Mouse (Mus musculus): ENCODE measurements around the gene Cdcp2.
"Not testable (repeated sequence)": the region's sequence is repeated elsewhere in the genome, so short reads cannot be mapped to it uniquely, and the experiment has no call there.

Gene Cdcp2

DNA sequence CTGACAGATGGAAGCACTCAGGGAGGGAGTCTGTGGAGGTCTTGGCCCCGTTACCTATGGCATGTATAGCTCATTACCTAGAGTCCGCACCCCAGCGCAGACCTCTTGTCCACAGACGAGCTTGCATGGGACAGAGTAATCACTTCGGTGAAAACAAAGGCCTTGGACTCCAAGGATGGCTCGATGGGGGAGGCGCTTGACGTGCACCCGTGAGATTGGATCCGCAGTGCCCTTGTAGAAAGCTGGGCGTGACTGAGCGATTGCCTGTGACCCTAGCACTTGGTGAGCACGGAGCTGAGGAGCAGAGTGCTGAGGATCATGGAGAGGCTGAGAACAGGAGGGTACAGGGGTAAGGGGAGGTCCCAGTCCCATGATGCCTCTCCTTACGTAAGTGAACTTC lies 5.0 kb upstream of the Cdcp2 start:
- DNase-seq (ENCODE audit: extremely low read depth, low read depth, low spot score), result no peak

DNA sequence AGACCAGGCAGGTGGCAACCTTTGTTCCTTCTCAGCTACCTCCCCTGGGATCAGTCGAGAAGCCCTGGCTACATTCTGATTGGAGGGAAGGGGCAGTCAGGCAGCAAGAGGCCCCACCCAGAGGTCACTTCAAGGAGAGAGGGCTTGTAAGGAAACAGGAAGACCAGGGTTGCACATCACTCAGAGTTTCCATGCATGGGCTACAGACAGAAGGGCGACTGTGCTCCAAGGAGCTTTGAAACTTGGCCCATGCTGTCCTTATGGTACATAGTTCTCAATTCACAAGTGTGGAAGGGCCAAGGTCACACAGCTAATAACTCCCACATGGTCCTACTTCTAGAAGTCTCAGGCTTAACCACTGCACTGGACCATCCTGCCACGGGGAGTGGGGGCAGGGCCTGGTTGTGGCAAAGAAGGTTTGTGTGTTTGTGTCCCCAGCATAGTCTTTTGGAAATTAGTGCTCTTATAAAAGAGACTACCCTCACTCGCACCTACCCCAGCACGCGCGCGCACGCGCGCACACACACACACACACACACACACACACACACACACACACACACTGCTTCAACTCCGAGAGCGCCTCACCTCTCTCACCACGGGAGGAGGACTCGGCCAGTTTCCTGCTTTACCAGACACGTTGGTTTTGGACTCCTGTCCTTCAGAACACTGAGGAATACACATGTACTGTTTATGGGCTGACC lies 2.1 kb upstream of the Cdcp2 start:
- no peak for DNase-seq (ENCODE audit: extremely low read depth, low read depth, low spot score)

DNA sequence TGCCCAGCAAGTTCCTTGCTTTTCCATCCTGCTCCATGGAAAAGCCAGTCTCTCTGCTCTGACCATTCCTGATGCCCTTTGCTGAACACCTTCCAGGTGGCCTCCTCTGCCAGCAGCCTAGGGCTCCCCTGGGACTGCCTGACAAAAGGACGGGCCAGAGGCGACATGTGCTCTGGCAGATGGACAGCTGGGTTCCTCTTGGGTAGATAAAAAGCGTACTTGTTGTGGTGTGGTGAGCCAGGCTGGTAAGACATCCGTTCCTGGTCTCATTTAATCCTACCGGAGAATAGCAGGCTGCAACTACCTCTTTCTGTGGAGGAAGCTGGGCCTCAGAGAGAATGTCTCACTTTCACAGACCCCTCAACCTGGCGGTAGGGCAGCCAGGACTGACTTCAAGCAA lies 648 bp upstream of the Cdcp2 start:
- peak; percentile 42 for DNase-seq (ENCODE audit: extremely low read depth, low read depth, low spot score)

DNA sequence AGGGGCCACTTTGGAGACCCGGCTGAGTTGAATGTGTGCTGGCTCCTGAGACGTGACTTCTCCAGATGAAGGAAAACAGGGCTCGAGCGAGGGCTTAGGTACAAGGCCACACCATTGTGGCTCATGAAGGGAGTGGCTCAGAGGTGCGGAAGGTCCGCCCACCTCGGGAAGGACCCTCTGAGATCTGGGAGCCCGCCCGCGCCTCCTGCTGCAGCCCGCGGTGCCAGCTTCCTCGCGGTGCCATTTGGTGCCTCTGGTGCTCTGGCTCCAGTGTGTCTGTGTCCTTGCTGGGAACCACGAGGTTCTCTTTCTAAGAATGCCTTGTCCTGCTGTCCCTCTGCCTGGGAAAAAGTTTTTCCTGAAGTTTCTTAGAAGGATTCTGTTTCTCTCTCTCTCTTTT lies 1.2 kb downstream of the Cdcp2 start:
- no peak for DNase-seq (ENCODE audit: extremely low read depth, low read depth, low spot score)

DNA sequence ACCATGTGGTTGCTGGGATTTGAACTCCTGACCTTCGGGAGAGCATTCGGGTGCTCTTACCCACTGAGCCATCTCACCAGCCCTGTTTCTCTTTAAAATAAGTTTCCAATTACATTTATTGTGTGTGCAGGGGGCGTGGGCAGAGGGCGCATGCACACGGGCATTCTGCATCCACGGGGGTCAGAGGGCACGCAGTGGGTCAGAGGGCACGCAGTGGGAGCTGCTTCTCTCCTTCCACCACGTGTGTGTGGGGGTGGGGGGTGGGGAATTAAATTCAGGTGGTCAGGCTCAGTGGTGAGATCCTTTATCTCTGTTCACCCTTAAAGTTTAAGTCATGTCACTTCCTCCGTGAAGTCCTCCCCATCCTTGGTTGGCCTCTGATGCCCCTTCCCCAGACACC lies 1.7 kb downstream of the Cdcp2 start:
- no peak for DNase-seq (ENCODE audit: extremely low read depth, low read depth, low spot score)

DNA sequence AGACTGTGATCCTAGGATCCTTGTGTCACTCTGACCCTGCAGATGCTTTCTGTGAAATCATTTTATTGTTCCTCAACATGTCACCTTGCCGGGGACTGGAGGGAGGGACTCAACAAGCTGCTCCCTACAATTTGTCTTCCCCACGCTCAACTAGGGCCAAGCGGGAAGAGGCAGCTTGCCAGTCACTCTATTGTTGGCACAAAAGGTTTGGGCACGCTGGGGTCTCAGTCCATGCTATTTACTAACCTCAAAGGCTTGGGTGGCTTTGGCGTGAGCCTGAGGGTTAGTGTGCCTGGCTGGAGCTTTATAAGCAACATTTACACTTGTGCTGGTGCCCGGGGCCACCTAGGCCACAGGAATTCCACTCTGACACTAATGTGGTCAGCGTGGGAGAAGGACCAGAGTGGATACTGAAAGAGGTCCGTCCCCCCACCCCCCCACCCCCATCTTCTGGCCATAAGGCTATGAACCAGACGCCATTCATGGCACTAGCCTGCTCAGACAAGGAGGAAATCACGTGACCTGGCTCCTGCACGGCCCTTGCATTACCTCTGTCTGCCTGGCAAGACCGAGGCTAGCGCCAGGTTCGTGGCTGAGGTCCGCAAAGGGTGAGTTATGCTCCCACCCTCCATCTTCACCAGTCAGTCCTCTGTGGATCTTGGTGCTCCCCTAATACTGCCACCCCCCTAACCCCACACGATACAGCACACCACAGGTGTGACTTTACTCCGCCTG lies 2.3 kb downstream of the Cdcp2 start:
- DNase-seq (ENCODE audit: extremely low read depth, low read depth, low spot score), result no peak

DNA sequence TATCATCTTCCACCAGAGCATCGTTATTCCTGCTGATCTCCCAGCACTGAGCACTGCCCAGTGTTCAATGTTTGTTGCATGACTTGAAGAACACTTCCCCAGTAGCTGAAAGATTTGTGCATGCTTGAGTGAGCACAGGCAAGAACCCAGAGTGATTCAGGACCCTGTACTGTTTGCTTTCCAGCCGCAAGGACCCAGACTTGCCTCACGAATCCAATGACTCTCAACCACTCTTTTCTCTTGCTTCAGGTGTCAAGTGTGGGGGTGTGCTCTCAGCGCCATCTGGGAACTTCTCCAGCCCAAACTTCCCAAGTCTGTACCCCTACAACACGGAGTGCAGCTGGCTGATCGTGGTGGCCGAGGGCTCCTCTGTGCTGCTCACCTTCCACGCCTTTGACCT lies 5.5 kb downstream of the Cdcp2 start:
- no peak for DNase-seq (ENCODE audit: extremely low read depth, low read depth, low spot score)

DNA sequence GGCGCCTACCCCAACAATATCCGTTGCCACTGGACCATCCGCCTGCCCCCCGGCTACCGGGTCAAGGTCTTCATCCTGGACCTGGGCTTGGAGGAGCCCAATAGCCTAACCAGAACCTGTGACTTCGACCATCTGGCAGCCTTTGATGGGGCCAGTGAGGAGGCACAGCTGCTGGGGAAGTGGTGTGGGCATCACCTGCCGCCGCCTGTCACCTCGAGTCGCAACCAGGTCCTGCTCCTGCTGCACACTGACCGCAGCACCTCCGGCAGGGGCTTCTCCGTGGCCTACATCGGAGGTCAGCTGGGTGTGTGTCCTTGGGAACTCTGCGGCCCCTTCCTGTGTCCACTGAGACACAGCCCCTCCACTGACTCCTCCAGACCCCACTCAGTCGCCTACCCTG lies 10.1 kb downstream of the Cdcp2 start:
- DNase-seq (ENCODE audit: extremely low read depth, low read depth, low spot score), result no peak

DNA sequence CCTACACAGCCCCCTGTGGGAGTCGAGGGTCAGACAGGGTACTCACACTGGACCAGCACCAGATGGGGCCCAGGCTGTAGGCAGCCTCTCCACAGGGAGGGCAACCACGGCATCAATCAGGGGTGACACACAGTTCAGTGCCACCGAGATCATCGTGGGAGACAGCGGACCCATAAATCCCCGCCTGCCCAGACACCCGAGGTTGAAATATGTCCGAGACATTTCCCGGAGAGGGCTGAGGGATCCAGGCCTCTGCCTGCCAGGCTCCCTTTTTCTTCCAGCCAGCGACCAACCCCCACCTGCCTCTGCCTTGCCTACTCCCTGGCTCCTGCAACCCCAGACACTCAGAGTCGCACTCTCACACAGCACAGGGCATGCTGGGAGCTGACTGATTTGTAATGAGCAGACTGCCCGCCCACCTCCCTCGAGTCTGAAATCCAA lies 11.6 kb downstream of the Cdcp2 start:
- no peak for DNase-seq (ENCODE audit: extremely low read depth, low read depth, low spot score)

DNA sequence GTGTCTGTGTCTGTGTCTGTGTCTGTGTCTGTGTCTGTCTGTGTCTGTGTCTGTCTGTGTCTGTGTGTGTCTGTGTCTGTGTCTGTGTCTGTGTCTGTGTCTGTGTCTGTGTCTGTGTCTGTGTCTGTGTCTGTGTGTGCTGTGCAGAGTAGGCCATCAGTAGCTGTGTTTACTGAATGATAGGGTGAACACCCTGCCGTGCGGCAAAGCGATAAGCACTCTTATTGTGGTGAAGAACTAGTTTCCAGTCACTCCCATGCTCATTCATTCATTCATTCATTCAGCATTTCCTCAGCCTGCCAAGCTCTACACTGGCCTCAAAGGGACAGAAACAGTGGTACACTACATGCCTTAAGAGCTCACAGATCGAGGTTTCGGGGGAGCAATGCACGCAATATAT lies 12.5 kb downstream of the Cdcp2 start:
- DNase-seq (ENCODE audit: extremely low read depth, low read depth, low spot score), result not testable (repeated sequence)

DNA sequence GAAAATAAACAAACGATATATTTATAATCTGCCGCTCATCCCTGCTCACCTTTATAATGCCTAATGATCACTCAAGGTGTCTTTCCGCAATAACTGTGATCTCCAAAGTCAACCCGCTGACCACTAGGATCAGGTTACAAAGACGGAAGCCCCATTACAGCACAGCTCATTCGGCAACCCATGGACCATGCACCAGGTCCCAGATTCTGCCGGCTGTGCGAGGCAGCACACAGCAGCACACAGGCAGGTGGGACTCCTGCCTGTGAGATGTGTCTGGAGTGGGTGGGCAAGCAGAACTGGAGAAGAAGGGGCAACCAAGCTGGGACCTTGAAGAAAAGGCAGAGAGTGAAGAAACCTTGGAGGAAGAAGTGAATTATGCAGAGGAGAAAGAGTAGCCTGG lies 17.6 kb downstream of the Cdcp2 start:
- DNase-seq (ENCODE audit: extremely low read depth, low read depth, low spot score), result no peak

DNA sequence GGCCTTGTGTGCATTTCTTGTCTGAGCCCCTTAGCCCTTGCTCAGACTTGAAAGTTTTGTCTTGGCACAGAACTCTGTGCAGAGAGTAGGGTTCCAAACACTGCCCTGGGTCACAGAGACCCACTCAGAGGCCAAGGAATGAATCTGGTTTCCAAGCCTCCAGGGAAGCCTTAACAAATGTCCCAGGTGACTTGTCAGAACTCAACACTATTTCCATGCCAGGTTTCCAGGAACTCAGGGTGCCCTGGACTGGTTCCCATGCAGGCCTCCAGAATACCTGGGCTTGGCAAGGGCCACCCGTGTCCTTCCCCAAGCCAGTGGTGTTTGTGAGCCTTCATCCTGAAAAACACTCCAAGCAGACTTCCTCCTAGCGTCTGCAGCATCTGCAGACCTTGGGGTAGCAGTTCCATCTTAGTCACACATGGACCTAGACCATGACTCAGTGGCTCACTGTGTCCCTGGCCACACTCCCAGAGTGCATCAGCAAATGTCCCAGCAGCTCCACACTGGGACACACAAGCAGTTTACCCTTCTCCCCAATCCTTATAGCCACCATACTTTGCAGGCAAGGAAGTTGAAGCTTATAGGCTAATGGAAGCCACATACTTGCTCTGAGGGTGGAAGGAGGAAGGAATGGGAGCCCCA lies 21.2 kb downstream of the Cdcp2 start:
- DNase-seq (ENCODE audit: extremely low read depth, low read depth, low spot score), result peak; percentile 86

DNA sequence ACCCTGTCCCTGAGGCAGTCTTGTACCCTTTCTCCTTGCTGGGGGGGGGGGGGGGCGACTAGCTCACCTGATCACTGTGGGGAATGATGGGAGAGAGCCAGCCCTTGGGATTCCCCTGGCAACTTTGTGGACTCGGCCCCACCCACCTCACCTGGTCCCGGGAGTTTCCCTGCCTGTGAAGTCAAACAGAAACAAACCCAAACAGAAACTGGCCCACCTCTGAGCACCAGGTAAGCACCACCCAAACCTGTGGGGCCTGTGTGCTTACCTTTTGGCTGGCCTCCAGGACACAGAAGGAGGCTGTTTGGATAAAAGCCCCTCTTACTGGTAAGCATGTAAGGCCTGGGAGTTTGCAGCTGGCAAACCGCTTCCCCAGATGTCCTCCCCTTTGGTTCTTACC lies 22.4 kb downstream of the Cdcp2 start:
- DNase-seq (ENCODE audit: extremely low read depth, low read depth, low spot score), result no peak

DNA sequence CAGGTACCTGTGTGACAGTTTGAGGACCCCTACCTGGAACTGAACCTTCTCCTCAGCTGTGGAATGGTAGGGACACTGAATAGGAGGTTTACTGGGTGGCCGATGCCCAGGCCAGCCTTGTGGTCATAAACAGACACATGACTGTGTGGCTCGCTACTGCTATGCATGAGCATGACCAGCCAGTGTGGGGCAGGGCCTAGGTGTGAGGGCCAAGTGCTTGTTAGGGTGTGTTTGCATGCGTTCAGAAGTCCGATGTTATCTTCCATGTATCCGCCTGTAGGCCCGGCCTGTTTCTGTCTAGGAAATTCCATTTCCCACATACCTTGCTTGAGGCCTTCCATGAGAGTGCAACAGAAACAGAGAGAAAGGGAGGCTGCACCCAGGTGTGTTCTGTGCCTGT lies 24.0 kb downstream of the Cdcp2 start:
- no peak for DNase-seq (ENCODE audit: extremely low read depth, low read depth, low spot score)

DNA sequence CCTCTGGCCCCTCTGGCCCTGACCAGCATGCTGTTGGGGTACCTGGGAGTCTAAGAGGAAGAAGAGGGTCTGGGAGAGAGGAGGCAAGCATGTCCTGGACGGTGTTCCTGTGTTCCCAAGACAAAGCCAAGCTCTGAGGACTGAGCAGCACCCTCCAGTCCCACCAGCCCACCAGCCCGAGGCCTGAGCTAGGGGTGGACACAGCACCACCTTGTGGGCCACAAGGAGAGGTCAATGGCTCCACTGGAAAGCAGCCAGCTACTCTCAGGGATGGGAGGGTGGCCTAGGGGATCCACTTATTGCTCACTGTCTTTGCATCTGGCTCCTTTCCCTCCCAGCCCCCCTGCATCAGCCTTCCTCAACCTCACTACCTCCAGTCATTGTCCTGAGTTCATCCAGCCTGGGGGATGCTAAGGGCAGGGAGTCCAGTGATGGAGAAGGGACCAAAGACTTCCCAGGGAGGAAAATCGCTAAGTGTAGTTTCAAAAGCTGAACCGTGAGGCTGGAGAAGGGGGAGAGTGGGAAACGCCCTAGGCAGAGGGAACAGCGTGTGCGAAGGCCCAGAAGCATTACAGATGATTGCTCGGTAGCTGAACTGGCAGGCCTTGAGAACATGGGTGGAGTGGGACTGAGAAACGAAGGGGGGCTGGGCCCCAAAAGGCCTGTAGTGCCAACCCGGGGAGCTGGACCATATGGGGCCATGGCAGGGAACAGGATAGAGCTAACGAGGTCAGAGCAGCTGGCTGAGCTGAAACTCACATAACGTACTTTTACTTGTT lies 24.7 kb downstream of the Cdcp2 start:
- no peak for DNase-seq (ENCODE audit: extremely low read depth, low read depth, low spot score)

DNA sequence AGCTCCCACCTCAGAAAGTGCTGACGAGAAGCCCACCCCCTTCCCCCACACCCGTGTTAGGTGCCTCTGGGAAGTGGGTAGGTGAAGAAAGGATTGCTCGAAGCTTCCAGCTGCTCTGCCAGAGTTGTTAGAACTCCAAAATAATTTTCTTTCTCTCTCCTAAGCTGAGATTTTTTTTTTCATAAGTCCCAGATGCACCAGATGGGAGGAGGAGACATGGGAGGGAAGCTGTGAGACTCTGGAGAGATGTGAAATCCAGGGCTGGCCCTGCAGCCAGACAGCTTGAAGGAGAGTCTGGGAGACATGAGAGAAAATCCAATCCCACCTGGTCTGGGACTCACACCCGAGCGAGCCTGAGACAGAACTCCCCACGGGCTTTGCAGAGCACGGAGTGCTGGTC lies 27.7 kb downstream of the Cdcp2 start:
- DNase-seq (ENCODE audit: extremely low read depth, low read depth, low spot score), result no peak

DNA sequence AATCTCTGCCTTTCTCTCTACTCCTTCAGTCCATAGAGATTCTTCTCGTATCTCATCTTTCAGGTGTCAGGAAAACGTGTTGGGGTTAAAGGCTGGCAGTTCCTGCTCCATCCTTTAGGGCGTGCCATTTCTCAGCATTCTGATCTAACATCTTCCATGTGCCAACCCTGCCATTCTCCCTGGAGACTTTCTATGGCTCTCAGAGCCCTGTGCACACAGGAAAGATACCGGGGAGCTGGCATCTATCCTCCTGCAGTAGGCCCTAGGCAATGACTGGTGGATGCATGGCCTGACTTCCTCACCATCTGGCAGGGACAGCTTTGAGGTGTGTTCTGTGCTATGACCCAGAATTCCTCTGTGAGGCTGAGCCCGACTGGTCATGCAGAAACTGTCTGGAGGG lies 28.4 kb downstream of the Cdcp2 start:
- no peak for DNase-seq (ENCODE audit: extremely low read depth, low read depth, low spot score)

DNA sequence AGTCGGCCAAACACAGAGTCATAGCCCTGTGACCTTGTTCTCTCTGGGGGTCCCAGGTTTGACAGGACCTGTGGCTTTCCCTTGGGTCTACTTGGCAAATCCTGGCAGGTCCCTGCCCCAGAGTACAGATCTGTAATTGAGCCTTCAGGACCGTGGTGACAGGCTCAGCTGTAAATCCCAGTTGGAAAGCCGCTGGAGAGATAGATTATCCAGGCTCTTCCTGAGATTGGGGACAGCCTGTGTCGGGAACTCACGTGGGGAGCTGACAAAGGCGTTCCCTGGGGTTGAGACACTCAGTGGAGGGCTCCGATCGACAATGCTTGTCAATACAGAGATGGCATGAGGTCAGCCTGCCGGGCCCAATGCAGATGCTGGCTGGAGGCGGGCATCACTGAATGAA lies 29.7 kb downstream of the Cdcp2 start:
- no peak for DNase-seq (ENCODE audit: extremely low read depth, low read depth, low spot score)

DNA sequence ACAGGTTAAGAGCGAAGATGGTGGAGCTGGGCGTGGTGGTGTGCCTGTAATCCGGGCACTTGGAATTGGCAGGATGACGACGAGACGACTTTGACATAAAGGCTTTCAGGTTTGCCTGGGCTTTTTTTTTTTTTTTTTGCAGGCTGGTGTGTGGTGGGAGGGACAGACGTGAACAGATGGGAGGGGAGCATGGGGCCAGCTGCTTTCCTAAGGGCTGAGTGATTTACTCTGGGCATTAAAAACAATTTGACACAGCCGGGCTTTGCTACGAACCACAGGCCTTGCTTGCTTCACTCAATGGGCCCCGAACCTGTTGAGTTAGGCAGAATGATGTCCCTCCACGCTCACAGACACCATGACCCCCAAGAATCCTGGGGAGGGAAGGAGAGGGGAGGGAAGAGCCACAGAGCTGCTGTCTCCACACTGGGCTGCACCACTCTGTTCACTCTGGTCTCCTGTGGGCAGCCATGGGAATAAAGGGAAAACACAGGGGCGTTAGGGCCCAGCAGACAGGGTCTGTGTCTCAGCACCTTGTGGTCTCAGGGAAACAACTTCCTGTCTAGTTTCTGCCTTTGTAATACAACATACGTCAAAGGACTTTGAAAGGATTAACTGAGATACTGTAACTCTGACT lies 30.3 kb downstream of the Cdcp2 start:
- DNase-seq (ENCODE audit: extremely low read depth, low read depth, low spot score), result no peak

DNA sequence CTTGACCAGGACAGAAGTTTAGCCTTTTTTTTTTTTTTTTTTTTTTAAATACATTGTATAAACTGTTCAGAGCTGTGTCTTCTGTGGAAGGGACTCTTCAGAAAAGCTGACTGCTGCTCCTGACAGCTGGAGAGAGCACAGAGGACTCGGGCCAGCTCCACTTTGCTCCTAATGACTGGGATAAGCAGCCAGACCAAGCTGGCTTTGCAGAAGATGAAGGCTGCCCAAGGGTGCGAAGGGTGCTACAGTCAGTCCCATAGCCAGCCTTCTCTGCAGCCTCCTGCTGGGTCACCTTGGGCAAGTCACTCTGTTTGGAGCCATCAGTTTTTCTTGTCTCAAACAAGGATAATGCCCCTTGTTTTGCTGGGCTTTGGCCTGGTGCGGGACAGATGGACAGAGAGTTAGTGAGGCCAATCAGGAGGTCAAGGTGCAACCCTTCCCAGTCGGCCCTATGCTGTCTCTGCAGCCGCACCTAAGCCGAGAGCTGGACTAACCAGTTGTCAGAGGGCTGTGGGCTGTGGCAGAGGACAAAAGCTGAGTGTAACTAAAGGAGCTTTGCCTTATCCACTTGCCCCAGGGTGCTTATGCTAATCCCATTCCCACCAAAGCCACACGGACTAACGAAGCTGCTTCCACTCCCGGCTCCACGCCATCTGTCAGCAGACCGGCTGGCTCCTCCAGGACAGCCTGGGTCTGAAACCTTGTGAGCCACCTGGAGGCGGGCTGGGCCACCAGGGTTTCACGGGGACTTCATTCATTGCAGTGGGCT lies 31.4 kb downstream of the Cdcp2 start:
- no peak for DNase-seq (ENCODE audit: extremely low read depth, low read depth, low spot score)
